Mouse (Mus musculus): ENCODE results near the gene Cnn2. TPM values are rescaled to one million over a fixed set of nuclear protein-coding genes. Genes with fewer than 3 reads are reported as not detected.

Cnn2 gene
- total RNA-seq, 2 experiments from 2014 or later: 5.6 to 8.0 TPM

GRCm38 (mm10) chr10:79984871-79985270, 3.5 kb upstream of the Cnn2 start:
- intact Hi-C loops (cut with DNase I): loop anchor here (1.0 to 10.0 kb wide), 4 partner anchors 25 to 260 kb away; partner anchors contain the start of genes Ndufs7, Polr2e, Stk11 and Wdr18
- H3K4me3 ChIP-seq: peak overlapping the region; percentile 64
- peak overlapping the region; percentile 98 for H3K27ac ChIP-seq
- TF ChIP-seq CTCF (IDR thresholded peaks at IDR 0.05): no peak
- peak; percentile 89 to 91 for DNase-seq (ENCODE audit: extremely low spot score in 1 of 2, low spot score in 2 of 2)

DNA sequence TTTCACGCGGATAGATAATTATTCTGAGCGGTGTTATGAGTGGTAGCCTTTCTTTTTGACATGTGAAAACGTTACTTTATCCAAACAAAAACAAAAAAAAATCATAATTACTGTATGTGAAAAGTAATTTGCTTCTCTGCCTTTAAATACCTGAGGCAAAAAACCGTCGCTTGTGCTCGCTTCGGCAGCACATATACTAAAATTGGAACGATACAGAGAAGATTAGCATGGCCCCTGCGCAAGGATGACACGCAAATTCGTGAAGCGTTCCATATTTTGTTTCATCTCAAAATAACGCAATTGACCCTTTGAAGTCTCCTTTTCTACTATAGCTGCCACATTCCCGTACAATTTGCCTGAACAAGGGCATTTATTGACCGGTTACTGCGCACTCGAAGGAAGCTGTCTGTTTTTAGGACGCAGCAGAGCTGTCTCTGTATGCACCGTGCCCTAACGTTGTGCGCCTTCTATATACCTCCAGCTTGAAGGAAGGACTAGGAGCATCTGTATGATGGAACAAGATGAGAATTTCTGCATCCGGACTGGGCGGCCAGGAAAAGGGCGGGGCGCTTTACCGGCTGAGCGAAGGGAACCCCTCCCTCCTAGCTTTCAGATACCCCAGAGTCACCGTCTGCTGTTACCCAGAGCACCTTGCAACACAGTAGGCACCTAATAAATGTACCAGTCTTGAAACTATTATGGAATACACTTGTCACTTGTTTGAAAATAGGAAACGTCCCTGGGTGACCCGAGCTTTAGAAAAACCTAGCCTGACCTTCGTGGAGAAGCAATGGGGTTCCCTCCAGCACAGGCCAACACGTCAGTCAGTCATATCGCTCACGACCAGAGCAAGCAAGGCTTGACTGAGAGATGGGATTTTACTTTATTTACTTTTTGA, 2.8 kb upstream of the Cnn2 start:
- TF ChIP-seq CTCF (IDR thresholded peaks at IDR 0.05): no peak
- intact Hi-C loops (cut with DNase I): loop anchor here (2.0 to 10.0 kb wide), 3 partner anchors 53 to 259 kb away; partner anchors contain the start of genes Ndufs7, Polr2e and Stk11
- DNase-seq (ENCODE audit: extremely low spot score in 1 of 2, low spot score in 2 of 2): peak; percentile 51 to 58
- Histone ChIP-seq H3K4me3 (peak overlapping the region; percentile 64), H3K27ac (peak overlapping the region; percentile 98)

- intact Hi-C loops (cut with DNase I): loop anchor here (10.0 kb wide), 1 partner anchor 258 kb away; the partner anchor contains the start of gene Ndufs7
- TF ChIP-seq CTCF (IDR thresholded peaks at IDR 0.05): no peak
- DNase-seq (ENCODE audit: extremely low spot score in 1 of 2, low spot score in 2 of 2): no peak
These were observed 2.0 kb upstream of the Cnn2 start for GRCm38 (mm10) chr10:79986232-79986878.

GRCm38 (mm10) chr10:79986963-79987362, 1.4 kb upstream of the Cnn2 start:
- intact Hi-C loops (cut with DNase I): loop anchor here (10.0 kb wide), 1 partner anchor 258 kb away; the partner anchor contains the start of gene Ndufs7
- Histone ChIP-seq H3K27ac (peak overlapping the region; percentile 98), H3K4me3 (no peak overlapping the region)
- peak; percentile 87 for TF ChIP-seq CTCF (IDR thresholded peaks at IDR 0.05)
- DNase-seq (ENCODE audit: extremely low spot score in 1 of 2, low spot score in 2 of 2): peak; percentile 79 to 86

More at GRCm38 (mm10) chr10:79986232-79986878, 2.0 kb upstream of the Cnn2 start:
- H3K27ac ChIP-seq: peak overlapping the region; percentile 98
- peak overlapping the region; percentile 64 for H3K4me3 ChIP-seq

DNA sequence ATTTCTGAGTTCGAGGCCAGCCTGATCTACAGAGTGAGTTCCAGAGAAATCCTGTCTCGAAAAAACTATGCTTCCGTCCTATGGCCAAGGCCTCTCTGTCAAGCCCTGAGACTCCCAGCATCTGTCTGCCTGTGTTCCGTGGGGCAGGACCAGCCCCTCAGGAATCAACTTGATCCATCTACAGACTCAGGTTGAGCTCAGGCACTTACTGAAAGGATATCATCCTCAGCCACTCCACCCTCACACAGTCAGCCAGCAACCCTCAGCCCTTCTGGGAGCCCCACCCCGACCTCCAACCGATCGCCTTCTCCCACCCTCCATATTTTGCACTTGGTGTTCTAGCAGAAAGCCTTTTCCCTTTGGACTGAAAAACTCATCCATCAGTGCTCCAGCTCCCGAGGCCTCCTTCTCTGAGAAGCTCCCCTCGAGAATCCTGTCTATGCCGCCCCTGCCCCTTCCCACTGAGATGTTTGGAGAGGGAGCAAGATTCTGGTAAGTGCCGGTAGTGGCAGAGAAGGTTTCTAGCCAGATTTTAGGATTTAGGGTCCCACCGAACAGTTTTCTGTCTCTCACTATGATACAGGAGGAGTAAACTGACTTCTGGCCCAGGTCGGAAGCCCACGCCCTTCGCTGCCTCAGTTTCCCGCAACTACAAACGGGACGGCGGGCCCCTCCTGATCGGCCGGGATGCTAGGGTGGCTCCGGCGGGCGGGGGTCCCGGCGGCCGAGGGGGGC, 446 bp upstream of the Cnn2 start:
- TF ChIP-seq CTCF (IDR thresholded peaks at IDR 0.05): no peak
- peak overlapping the region; percentile 50 for H3K4me3 ChIP-seq
- H3K27ac ChIP-seq: peak overlapping the region; percentile 67; the same call in 1 of the 2 replicates
- DNase-seq (ENCODE audit: extremely low spot score in 1 of 2, low spot score in 2 of 2): peak in 1 of 2 experiments; percentile 10
- intact Hi-C loops (cut with DNase I): loop anchor here (10.0 kb wide), 1 partner anchor 257 kb away; the partner anchor contains the start of gene Ndufs7

- no peak for TF ChIP-seq CTCF (IDR thresholded peaks at IDR 0.05)
- intact Hi-C loops (cut with DNase I): loop anchor here (10.0 kb wide), 1 partner anchor 255 kb away; the partner anchor contains the start of gene Ndufs7
- Histone ChIP-seq H3K4me3 (no peak overlapping the region), H3K27ac (no peak overlapping the region)
- no peak for DNase-seq (ENCODE audit: extremely low spot score in 1 of 2, low spot score in 2 of 2)
These were observed 945 bp downstream of the Cnn2 start for GRCm38 (mm10) chr10:79989272-79989786.

GRCm38 (mm10) chr10:79989870-79990269, 1.5 kb downstream of the Cnn2 start:
- Histone ChIP-seq H3K27ac (no peak overlapping the region), H3K4me3 (no peak overlapping the region)
- no peak for TF ChIP-seq CTCF (IDR thresholded peaks at IDR 0.05)
- no peak for DNase-seq (ENCODE audit: extremely low spot score in 1 of 2, low spot score in 2 of 2)
- intact Hi-C loops (cut with DNase I): loop anchor here (10.0 kb wide), 1 partner anchor 255 kb away; the partner anchor contains the start of gene Ndufs7

DNA sequence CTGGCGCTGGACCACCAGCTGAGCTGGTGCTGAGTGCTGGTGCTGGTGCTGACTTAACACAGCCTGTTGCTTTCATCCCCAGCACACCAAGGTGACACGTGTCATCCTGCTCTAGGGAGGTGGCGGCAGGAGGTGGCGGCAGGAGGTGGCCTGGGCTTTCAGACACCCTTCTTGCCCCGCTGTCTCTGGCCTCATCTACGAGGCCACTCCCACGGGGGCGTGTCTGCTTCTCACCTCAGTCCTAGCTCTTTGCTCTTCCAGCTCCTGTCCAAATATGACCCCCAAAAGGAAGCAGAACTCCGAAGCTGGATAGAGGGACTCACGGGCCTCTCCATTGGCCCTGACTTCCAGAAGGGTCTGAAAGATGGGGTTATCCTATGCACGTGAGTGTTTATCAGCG, 2.7 kb downstream of the Cnn2 start:
- TF ChIP-seq CTCF (IDR thresholded peaks at IDR 0.05): no peak
- Histone ChIP-seq H3K27ac (no peak overlapping the region), H3K4me3 (no peak overlapping the region)
- intact Hi-C loops (cut with DNase I): no loop called here
- no peak for DNase-seq (ENCODE audit: extremely low spot score in 1 of 2, low spot score in 2 of 2)

DNA sequence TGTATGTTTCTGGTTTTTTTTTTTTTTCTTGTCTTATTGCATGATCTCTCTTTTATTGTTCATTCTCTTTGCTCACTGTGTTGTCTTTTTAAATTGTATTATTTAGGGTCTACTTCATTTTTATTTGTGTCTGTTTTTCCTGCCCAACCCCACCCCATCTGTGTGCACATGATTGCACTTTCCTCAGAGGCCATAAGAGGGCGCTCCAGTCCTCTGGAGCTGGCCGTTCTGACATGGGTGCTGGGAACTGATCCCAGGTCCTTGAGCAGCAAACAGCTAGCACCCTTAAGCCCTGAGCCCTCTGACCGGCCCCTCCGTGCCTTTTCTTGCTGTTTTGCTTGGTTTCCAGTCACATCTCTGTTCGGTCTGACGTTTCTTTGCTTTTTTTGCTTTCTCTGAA, 3.2 kb downstream of the Cnn2 start:
- peak; percentile 20 for TF ChIP-seq CTCF (IDR thresholded peaks at IDR 0.05)
- no peak for DNase-seq (ENCODE audit: extremely low spot score in 1 of 2, low spot score in 2 of 2)
- H3K27ac ChIP-seq: no peak overlapping the region
- intact Hi-C loops (cut with DNase I): no loop called here
- no peak overlapping the region for H3K4me3 ChIP-seq

DNA sequence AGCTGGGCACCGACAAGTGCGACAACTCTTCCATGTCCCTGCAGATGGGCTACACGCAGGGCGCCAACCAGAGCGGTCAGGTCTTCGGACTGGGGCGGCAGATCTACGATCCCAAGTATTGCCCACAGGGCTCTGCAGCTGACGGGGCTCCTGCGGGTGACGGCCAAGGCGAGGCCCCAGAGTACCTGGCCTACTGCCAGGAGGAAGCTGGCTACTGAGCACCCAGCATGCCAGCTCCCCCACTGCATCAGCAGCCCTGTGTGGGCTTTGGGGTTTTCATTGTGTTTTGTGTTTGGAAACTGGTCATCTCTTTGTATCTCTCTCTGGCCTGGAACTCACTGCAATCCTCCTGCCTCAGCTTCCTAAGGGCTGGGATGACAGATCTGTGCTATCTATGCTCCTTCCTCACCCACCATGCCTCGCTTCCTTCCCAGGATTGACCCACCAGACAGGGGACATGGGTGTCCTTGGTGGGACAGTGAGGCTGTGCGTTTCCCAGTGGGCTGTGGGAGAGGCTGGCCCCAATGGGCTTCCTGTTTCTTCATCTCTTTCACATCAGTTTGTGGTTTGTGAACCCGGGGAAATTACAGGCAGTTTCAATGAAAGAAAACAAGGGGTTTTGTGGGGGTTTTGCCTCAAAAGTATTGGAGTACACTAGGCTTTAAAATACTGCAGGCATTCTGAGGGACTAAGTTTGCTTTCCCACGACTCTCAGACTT, 6.2 kb downstream of the Cnn2 start:
- no peak for TF ChIP-seq CTCF (IDR thresholded peaks at IDR 0.05)
- Histone ChIP-seq H3K4me3 (no peak overlapping the region), H3K27ac (no peak overlapping the region)
- intact Hi-C loops (cut with DNase I): loop anchor here (5.0 kb wide), 1 partner anchor 43 kb away; the partner anchor contains the start of gene Polr2e
- no peak for DNase-seq (ENCODE audit: extremely low spot score in 1 of 2, low spot score in 2 of 2)

Data from left cerebral cortex, adult 2 months (tissue).